Mouse (Mus musculus) ovary, postnatal 10 days (tissue): ENCODE results near the gene Camkmt.

Experiments
- DNase-seq: peaks from one replicate; pipeline ENCODE4 v3.0.0; 2022; ENCODE audit warnings: low spot score

Camkmt gene

GRCm38 (mm10) chr17:85292276-85292675, 201.9 kb downstream of the Camkmt start:
- no peak for DNase-seq

GRCm38 (mm10) chr17:85303686-85304085, 213.3 kb downstream of the Camkmt start:
- DNase-seq: no peak

GRCm38 (mm10) chr17:85308566-85308965, 218.2 kb downstream of the Camkmt start:
- DNase-seq: no peak

- DNase-seq: no peak
Measured at GRCm38 (mm10) chr17:85309046-85309445, 218.7 kb downstream of the Camkmt start.

- DNase-seq: no peak
Measured at GRCm38 (mm10) chr17:85311348-85311747, 221.0 kb downstream of the Camkmt start.

- no peak for DNase-seq
Measured at GRCm38 (mm10) chr17:85318401-85318800, 228.0 kb downstream of the Camkmt start.

- DNase-seq: no peak
Measured at GRCm38 (mm10) chr17:85319779-85320300, 229.5 kb downstream of the Camkmt start.

GRCm38 (mm10) chr17:85328901-85329300, 238.5 kb downstream of the Camkmt start:
- DNase-seq: no peak

GRCm38 (mm10) chr17:85335464-85335863, 245.1 kb downstream of the Camkmt start:
- no peak for DNase-seq

GRCm38 (mm10) chr17:85337666-85338065, 247.3 kb downstream of the Camkmt start:
- no peak for DNase-seq

GRCm38 (mm10) chr17:85341134-85341700, 250.9 kb downstream of the Camkmt start:
- DNase-seq: no peak

- DNase-seq: no peak
Measured at GRCm38 (mm10) chr17:85342471-85342870, 252.1 kb downstream of the Camkmt start.

- no peak for DNase-seq
Measured at GRCm38 (mm10) chr17:85343435-85343834, 253.1 kb downstream of the Camkmt start.

GRCm38 (mm10) chr17:85346701-85347100, 256.3 kb downstream of the Camkmt start:
- DNase-seq: no peak

GRCm38 (mm10) chr17:85349331-85349935, 259.1 kb downstream of the Camkmt start:
- no peak for DNase-seq

GRCm38 (mm10) chr17:85351301-85351700, 260.9 kb downstream of the Camkmt start:
- DNase-seq: no peak

- DNase-seq: no peak
Measured at GRCm38 (mm10) chr17:85352731-85353130, 262.4 kb downstream of the Camkmt start.

- DNase-seq: no peak
Measured at GRCm38 (mm10) chr17:85353191-85353590, 262.8 kb downstream of the Camkmt start.

GRCm38 (mm10) chr17:85353636-85354035, 263.3 kb downstream of the Camkmt start:
- no peak for DNase-seq

GRCm38 (mm10) chr17:85355356-85355755, 265.0 kb downstream of the Camkmt start:
- no peak for DNase-seq

- DNase-seq: no peak
Measured at GRCm38 (mm10) chr17:85361006-85361405, 270.7 kb downstream of the Camkmt start.

GRCm38 (mm10) chr17:85367319-85367718, 277.0 kb downstream of the Camkmt start:
- DNase-seq: no peak

GRCm38 (mm10) chr17:85368776-85369175, 278.4 kb downstream of the Camkmt start:
- no peak for DNase-seq

GRCm38 (mm10) chr17:85372076-85372475, 281.7 kb downstream of the Camkmt start:
- peak; percentile 2 for DNase-seq
